Mouse (Mus musculus) skeletal muscle tissue, adult 2 months (tissue): ENCODE measurements around the gene Naglu.
"Not testable (repeated sequence)": the region's sequence is repeated elsewhere in the genome, so short reads cannot be mapped to it uniquely, and the experiment has no call there.

ENCODE experiments used
- DNase-seq: peaks from one replicate; pipeline ENCODE4 v3.0.0-alpha.2; 2012; ENCODE audit warnings: low read depth, low spot score

The Naglu gene

GRCm38 (mm10) chr11:101124494-101124893 is 54.7 kb downstream of the Naglu start:
- DNase-seq = not testable (repeated sequence)

DNA sequence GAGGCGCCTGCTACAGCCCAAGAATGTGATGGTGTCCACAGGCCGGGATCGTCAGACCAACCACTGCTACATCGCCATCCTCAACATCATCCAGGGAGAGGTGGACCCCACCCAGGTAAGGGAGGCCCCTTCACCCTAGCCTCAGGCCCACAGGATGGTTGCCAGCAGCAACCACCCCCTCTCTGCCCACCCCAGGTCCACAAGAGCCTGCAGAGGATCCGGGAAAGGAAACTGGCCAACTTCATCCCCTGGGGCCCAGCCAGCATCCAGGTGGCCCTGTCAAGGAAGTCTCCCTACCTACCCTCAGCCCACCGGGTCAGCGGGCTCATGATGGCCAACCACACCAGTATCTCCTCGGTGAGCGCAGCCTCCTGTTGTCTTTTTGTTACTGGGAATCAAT is 55.2 kb downstream of the Naglu start:
- not testable (repeated sequence) for DNase-seq

GRCm38 (mm10) chr11:101127075-101127474 is 57.3 kb downstream of the Naglu start:
- DNase-seq = no peak
